Mouse (Mus musculus) cerebellum, adult 2 months (tissue): ENCODE data around the gene Gm3045. TPM values are rescaled to one million over a fixed set of nuclear protein-coding genes. Genes with fewer than 3 reads are reported as not detected.

ENCODE experiments used
- DNase-seq, 2 experiments: peaks; one replicate each; pipeline ENCODE4 v3.0.0; 2021
- H3K27ac ChIP-seq: fragments of 200-500 bp; 2 replicates; pipeline ENCODE4 v1.5.1; 2012; ENCODE audit warnings: low read length, control low read depth, inconsistent platforms; ENCODE audit not compliant: insufficient read depth
- H3K27me3 ChIP-seq: fragments of 200-500 bp; 2 replicates; pipeline ENCODE4 v1.6.1; 2012; ENCODE audit warnings: inconsistent platforms, mild to moderate bottlenecking, low read length, moderate library complexity; ENCODE audit not compliant: control insufficient read depth, insufficient read depth
- H3K4me1 ChIP-seq: fragments of 200-500 bp; 2 replicates; pipeline ENCODE4 v1.6.1; 2011; ENCODE audit warnings: low read length; ENCODE audit not compliant: control insufficient read depth, insufficient read depth
- H3K4me3 ChIP-seq: fragments of 200-500 bp; replicated peaks from 2 replicates; pipeline ENCODE3; 2011; ENCODE audit warnings: mild to moderate bottlenecking, low read depth, low read length, control low read depth; ENCODE audit not compliant: insufficient read depth
- CTCF ChIP-seq: fragments of 200-500 bp; IDR thresholded peaks from 2 replicates; pipeline ENCODE4 v1.5.1; 2011; ENCODE audit warnings: low read depth, mild to moderate bottlenecking, control low read depth, low read length, moderate library complexity, borderline replicate concordance; ENCODE audit not compliant: insufficient read depth
- POLR2A ChIP-seq: fragments of 200-500 bp; IDR thresholded peaks from 2 replicates; pipeline ENCODE4 v1.6.1; 2011; ENCODE audit warnings: low read length, control low read depth, borderline replicate concordance; ENCODE audit not compliant: insufficient read depth
- WGBS: fragments of 180-500 bp; shearing (Covaris S2); methylation state at CpG from one replicate; pipeline ENCODE4 v1.1.7; 2018; 5-methylcytosine and 5-hydroxymethylcytosine counted together
- polyA plus RNA-seq: library from polyadenylated mRNA; depleted of rRNA; stranded (reverse); fragments of >200 nt; gene quantifications from 2 replicates; pipeline ENCODE4 v1.2.3, GENCODE M21; 2012

Gm3045 gene
- polyA plus RNA-seq, 1 experiment: not detected

GRCm38 (mm10) chr13:56428724-56429500 is 2.5 kb downstream of the Gm3045 start:
- no peak for TF ChIP-seq POLR2A
- TF ChIP-seq CTCF: peak; percentile 88
- peaks cover 20% of the 10 kb centered on the region for H3K4me1 ChIP-seq
- no peaks in the 10 kb centered on the region for H3K27me3 ChIP-seq
- H3K4me3 ChIP-seq: no peak overlapping the region
- no peak overlapping the region for H3K27ac ChIP-seq
- peak; percentile 65 to 78 for DNase-seq
- WGBS: 32% methylated on average over 16 of the region's 16 CpGs

GRCm38 (mm10) chr13:56432496-56432895 is 6.1 kb downstream of the Gm3045 start:
- DNase-seq: peak in 1 of 2 experiments; percentile 62
- H3K27ac ChIP-seq: 0 out of 2 replicates have a peak overlapping the region, but pooled peaks have one; percentile 64
- peak overlapping the region; percentile 30 for H3K4me3 ChIP-seq
- TF ChIP-seq POLR2A (no peak), CTCF (no peak)
- no peaks in the 10 kb centered on the region for H3K27me3 ChIP-seq
- H3K4me1 ChIP-seq: peaks cover 12% of the 10 kb centered on the region
- WGBS: 16% methylated on average over 11 of the region's 12 CpGs

- Histone ChIP-seq H3K4me1 (peaks cover 12% of the 10 kb centered on the region), H3K27ac (no peak overlapping the region), H3K27me3 (no peaks in the 10 kb centered on the region), H3K4me3 (no peak overlapping the region)
- WGBS: 35% methylated on average over 10 of the region's 10 CpGs
- peak; percentile 65 for TF ChIP-seq CTCF
- TF ChIP-seq POLR2A: no peak
- peak; percentile 55 to 72 for DNase-seq
These were observed 7.1 kb downstream of the Gm3045 start for GRCm38 (mm10) chr13:56433466-56433865.

GRCm38 (mm10) chr13:56434311-56434751 is 7.9 kb downstream of the Gm3045 start:
- H3K4me3 ChIP-seq: no peak overlapping the region
- WGBS: 78% methylated on average over 9 of the region's 9 CpGs
- H3K27ac ChIP-seq: no peak overlapping the region
- no peak for DNase-seq
- H3K27me3 ChIP-seq: no peaks in the 10 kb centered on the region
- TF ChIP-seq CTCF: no peak
- no peak for TF ChIP-seq POLR2A
- peaks cover 12% of the 10 kb centered on the region for H3K4me1 ChIP-seq

GRCm38 (mm10) chr13:56435615-56436287 is 9.4 kb downstream of the Gm3045 start:
- DNase-seq: no peak
- no peaks in the 10 kb centered on the region for H3K27me3 ChIP-seq
- H3K27ac ChIP-seq: no peak overlapping the region
- H3K4me3 ChIP-seq: no peak overlapping the region
- peaks cover 12% of the 10 kb centered on the region for H3K4me1 ChIP-seq
- WGBS: 73% methylated on average over 10 of the region's 10 CpGs
- TF ChIP-seq CTCF: peak; percentile 20; the same call in 1 of the 2 replicates
- TF ChIP-seq POLR2A: no peak

GRCm38 (mm10) chr13:56438211-56439075 is 12.0 kb downstream of the Gm3045 start, which contains the start of gene Slc25a48:
Gene Slc25a48 (plus strand): TSS chr13:56438355.
- Histone ChIP-seq H3K4me1 (no peaks in the 10 kb centered on the region), H3K27ac (no peak within 1 kb of the TSS), H3K27me3 (no peaks in the 10 kb centered on the region), H3K4me3 (no peak within 1 kb of the TSS)
- 3% methylated on average over 51 of the region's 51 CpGs for WGBS
- TF ChIP-seq POLR2A (no peak), CTCF (no peak)
- DNase-seq: no peak

GRCm38 (mm10) chr13:56443411-56443810 is 17.0 kb downstream of the Gm3045 start:
- Histone ChIP-seq H3K4me3 (no peak overlapping the region), H3K4me1 (no peaks in the 10 kb centered on the region), H3K27me3 (no peaks in the 10 kb centered on the region), H3K27ac (no peak overlapping the region)
- DNase-seq: no peak
- WGBS: 68% methylated on average over 7 of the region's 7 CpGs
- TF ChIP-seq POLR2A: no peak
- no peak for TF ChIP-seq CTCF
